Mouse (Mus musculus): ENCODE results near the gene Flt3.

DNA sequence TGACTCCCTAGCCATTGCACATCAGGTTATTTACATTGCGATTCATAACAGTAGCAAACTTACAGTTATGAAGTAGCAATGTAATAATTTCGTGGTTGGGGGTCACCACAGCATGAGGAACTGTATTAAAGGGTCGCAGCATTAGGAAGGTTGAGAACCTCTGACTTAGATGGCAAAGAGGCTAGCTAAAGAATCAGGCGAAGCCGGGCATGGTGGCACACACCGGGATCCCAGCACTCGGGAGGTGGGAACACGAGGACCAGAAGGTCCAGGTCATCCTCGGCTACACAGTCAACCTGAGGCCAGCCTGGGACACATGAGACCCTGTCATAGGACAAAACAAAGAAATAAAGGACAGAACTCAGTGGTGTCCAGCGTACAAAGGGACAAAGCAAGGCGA, 70.3 kb downstream of the Flt3 start:
- TF ChIP-seq SMC3 (IDR thresholded peaks at IDR 0.05; ENCODE audit: low read depth, low read length) = no peak
- no peak for TF ChIP-seq ZNF384 (IDR thresholded peaks at IDR 0.05; ENCODE audit: low read depth, low read length)
- TF ChIP-seq CTCF (IDR thresholded peaks at IDR 0.05 in 2 of 3, conservative IDR thresholded peaks at IDR 0.05 in 1 of 3; ENCODE audit: control insufficient read depth in 1 of 3, insufficient read depth in 1 of 3, low read depth in 2 of 3, low read length in 3 of 3, poor library complexity in 1 of 3, severe bottlenecking in 1 of 3) = no peak
- TF ChIP-seq MEF2A (IDR thresholded peaks at IDR 0.05; ENCODE audit: extremely low read depth, insufficient replicate concordance, low read depth, low read length, poor library complexity, severe bottlenecking) = no peak
- no peak for TF ChIP-seq POLR2A (IDR thresholded peaks at IDR 0.05; ENCODE audit: control insufficient read depth in 1 of 2, insufficient read depth in 1 of 2, low read depth in 1 of 2, low read length in 2 of 2, poor library complexity in 1 of 2)

Measured in MEL (cell line).